Mouse (Mus musculus): Measurements from ENCODE around the gene Ror1. TPM values are rescaled to one million over a fixed set of nuclear protein-coding genes. Genes with fewer than 3 reads are reported as not detected.

Gene Ror1
- total RNA-seq, 2 experiments from 2014 or later: 6.1 to 7.0 TPM

DNA sequence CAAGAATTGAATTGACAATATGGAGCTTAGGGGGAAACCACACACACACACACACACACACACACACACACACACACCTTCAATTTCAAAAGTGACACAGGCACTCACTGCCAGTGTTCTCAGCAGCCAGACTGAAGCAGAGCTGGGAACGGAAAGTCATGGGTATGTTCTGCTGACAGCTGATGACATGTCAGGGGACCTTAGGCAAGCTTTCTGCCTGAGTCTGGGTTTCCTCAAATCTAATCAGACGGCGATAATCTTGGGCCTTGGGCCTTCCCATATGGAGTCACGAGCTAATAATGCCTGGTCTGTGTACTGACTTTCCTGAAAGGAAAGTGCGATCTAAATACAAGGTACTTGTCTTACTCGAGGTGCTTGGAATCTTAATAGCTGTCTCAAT is 202.1 kb downstream of the Ror1 start:
- no peak for DNase-seq (ENCODE audit: low spot score in 2 of 2)
- no peak for TF ChIP-seq CTCF (conservative IDR thresholded peaks at IDR 0.05)
- Histone ChIP-seq H3K27ac (no peak overlapping the region), H3K4me3 (no peak overlapping the region)

DNA sequence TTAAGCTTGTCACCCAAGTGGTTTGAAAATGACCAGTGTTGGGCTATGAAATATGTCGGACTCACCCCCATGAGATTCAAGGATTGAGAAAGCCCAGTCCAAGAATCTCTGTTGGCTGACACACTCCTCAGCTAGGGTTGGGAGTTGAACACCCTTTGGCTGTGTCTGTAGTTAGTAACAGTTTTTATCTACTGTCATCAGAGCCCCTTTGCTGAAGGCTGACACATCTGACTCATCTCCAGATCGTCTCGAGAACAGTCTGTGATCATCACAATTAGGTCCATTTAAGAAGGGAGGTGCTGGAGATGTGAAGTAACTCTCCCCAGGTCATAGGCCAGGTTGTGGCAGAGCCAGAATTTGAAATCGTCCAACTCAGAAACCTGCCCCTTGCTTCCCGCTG is 203.0 kb downstream of the Ror1 start:
- Histone ChIP-seq H3K27ac (no peak overlapping the region), H3K4me3 (no peak overlapping the region)
- DNase-seq (ENCODE audit: low spot score in 2 of 2): no peak
- TF ChIP-seq CTCF (conservative IDR thresholded peaks at IDR 0.05): no peak

DNA sequence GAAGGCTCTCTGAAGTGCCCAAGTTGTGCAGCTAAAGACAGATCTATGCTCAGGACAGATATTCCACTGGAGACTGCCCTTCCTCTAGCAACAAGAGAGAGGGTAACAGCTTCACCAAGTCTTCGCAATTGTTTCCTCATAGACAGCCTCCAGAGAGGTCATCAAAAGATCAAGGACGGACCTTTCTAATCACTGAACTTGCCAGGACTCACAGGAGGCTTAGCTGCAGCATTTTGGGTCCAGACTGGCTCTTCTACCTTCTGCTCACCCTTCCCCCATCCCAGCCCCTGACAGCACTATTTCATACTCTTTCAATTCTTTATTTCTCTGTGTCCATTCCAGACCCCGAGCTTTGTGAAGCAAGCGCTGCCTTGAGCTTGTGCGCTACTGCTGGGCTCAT is 204.6 kb downstream of the Ror1 start:
- no peak overlapping the region for H3K27ac ChIP-seq
- TF ChIP-seq CTCF (conservative IDR thresholded peaks at IDR 0.05): no peak

DNA sequence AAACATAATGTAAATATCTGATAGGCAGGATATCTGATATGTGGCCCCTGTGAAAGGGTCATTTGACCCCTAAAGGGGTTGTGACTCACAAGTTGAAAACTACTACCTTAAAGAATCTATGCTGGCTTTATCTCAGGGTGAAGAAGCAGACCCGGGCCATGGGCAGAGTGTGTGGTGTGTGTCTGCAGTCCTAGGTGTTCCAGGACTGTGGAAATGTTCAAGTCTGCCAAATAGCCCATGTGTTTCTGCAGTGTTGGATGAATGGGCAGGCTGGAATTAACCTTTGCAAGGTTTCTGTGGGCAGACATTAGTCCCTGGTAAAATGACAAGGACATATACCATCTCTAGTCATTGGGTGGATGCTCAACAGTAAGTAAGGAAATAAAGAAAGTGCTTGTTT is 205.8 kb downstream of the Ror1 start:
- TF ChIP-seq CTCF (conservative IDR thresholded peaks at IDR 0.05): no peak
- DNase-seq (ENCODE audit: low spot score in 2 of 2): no peak
- no peak overlapping the region for H3K4me3 ChIP-seq
- H3K27ac ChIP-seq: no peak overlapping the region

More for the DNA sequence above, 204.6 kb downstream of the Ror1 start:
- no peak for DNase-seq (ENCODE audit: low spot score in 2 of 2)
- H3K4me3 ChIP-seq: no peak overlapping the region

DNA sequence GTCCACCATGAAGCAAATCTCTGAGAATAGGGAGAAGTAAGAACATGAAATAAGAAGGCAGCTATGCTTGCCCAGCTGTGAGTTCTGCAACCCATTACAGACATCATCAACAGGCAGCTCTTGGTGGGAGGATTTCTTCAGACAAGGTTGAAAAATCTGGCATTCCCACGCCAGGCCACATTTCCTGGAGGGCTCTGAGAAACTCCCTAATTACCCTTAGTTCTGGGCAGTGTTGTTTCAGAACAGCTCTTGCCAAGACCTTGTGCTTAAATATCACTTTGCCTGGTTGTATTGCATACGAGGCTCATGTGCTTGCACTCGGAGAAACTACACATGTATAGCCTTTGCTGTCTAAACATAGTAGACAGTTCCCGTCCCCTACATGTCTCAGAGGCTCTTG is 211.8 kb downstream of the Ror1 start:
- no peak for DNase-seq (ENCODE audit: low spot score in 2 of 2)
- TF ChIP-seq CTCF (conservative IDR thresholded peaks at IDR 0.05): no peak
- no peak overlapping the region for H3K27ac ChIP-seq

DNA sequence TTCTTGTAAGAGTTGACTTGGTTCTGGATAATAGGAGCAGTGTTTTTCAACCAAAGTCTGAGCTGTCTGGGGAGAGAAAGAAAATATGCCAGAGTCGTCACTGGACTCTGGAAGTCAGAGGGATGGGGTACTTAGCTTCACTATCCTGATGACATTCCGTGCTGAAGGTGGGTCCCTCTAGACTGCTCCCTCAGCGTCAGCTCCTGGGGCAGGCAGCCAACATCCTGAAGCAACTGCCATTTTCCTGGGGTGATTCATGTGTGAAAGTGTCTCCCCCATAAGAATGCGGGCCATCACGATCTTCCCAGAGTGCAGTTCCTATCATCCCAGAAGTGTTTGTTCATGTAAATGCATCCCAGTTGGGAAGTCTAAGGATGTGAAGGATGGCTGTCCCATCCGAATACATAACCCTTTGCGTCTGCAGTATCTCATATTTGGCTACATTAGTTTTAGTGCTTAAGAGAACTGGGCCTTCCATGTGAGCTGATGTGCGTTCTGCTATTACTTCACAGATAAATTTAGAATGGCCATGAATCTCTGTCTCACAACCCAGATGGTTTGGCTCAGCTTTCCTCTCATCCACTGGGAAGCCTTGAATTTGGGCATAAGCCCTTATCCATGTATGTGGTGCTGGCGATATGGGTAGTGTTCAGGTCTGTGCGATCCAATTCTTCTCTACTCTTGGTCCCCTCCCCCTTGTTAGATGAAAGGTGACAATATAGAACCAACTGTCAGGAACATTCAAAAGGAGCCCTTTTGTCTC is 216.4 kb downstream of the Ror1 start:
- Histone ChIP-seq H3K4me3 (no peak overlapping the region), H3K27ac (peak overlapping the region; percentile 36; the same call in 1 of the 2 replicates)
- DNase-seq (ENCODE audit: low spot score in 2 of 2): no peak
- no peak for TF ChIP-seq CTCF (conservative IDR thresholded peaks at IDR 0.05)

More for the DNA sequence above, 211.8 kb downstream of the Ror1 start:
- H3K4me3 ChIP-seq: no peak overlapping the region

DNA sequence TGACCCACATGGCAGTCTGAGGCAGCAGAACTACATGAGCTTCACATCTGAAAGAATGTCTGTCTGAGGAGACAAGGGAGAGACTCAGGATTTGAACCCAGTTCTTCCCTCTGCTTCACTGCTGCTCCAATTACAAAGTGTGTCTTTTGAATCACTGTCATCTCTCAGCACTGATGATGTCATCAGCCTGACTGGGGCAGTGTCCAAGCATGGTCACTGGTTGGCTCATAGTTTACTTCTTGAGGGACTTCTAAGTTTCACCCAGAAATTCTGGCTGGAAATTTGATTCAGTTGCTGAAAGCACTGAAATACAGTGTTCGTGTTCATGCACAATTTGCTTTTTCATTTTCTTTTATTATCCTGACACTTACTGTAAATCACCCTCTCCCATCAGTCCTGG is 219.5 kb downstream of the Ror1 start:
- DNase-seq (ENCODE audit: low spot score in 2 of 2): no peak
- TF ChIP-seq CTCF (conservative IDR thresholded peaks at IDR 0.05): no peak
- no peak overlapping the region for H3K4me3 ChIP-seq
- 0 out of 2 replicates have a peak overlapping the region, but pooled peaks have one; percentile 7 for H3K27ac ChIP-seq

DNA sequence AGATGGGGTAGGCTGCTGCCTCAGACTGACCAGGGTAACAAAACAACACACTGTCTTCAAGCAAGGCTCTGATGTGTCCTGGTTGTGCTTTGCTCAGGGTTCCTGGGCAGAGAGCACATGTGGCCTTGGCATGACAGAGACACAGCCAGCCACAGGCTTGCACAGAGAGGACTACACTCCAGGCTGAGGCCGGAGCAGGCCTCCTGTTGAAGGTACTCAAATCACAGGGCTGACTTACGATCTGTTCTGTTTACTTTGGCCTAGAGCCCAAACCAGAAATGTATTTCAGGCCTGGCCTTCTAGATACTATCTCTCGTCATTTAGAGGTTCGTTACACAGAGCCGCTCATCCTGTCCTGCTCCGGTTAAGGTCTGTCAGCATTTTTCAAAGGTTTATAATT is 226.2 kb downstream of the Ror1 start:
- Histone ChIP-seq H3K27ac (no peak overlapping the region), H3K4me3 (no peak overlapping the region)
- no peak for DNase-seq (ENCODE audit: low spot score in 2 of 2)
- no peak for TF ChIP-seq CTCF (conservative IDR thresholded peaks at IDR 0.05)

DNA sequence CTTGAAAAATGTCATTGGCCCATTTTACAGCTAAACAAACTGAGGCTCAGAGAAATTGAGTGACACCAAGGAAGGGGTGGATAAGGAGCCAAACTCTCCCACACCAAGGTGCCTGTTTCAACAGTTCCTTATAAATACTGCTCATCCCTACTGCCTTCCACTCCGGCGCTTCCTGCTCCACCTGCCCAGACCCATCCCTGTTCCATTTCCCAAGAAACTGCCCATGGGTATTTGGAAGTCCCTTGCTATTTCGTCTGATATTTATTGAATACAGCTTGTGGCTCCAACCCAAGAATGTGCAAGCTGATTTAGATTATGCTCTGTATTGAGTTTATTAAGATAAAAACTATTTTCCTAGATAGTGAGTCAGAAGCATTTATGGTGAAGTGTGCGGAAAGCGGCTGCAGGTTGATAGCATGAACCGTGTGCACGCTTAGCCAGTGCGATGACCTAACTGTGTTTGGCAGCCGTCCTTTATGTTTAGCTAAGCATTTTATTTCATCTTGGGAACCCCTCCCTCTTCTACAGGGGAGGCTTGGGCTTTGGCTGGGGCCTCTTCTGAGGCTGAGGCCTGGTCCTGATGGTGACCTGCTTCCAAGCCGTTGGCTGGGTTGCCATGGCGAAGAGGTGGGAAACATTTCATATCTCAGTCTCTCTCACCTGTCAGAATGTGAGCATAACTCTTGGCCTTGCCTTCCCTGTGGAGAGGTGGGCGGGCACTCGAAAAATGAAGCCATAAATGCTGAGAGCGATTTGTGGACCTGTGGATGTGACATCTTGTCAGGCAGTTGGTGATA is 229.3 kb downstream of the Ror1 start:
- no peak for TF ChIP-seq CTCF (conservative IDR thresholded peaks at IDR 0.05)
- Histone ChIP-seq H3K4me3 (no peak overlapping the region), H3K27ac (no peak overlapping the region)
- no peak for DNase-seq (ENCODE audit: low spot score in 2 of 2)

DNA sequence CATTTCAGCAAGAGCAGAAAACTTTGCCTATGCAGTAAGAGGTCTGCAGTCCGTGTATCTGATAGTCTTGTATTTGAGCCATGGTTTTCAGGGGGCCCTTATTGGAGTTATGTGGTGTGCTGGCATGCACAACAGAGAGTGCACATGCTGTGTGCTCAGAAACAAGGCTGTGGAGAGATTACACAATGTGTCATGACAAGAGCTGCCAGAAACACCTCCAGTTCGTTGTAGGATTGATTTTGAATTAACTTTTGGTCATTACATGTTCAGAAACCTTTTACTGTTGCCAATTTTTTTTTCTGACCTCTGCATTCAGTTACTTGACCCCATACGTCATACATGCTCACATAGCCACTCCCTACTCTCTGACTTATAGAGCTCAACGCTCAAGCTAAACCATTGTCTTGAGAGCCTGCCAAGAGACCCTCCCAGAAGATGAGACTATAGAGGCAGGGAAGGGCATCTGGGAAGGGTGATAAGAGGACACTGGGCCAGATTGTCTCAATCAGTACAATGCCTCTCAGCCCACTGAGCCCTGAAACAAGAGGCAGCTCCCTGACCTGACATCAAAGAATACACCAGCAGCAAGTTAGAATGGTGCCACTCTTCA is 232.9 kb downstream of the Ror1 start:
- no peak overlapping the region for H3K4me3 ChIP-seq
- TF ChIP-seq CTCF (conservative IDR thresholded peaks at IDR 0.05): no peak
- DNase-seq (ENCODE audit: low spot score in 2 of 2): peak in 1 of 2 experiments; percentile 14
- peak overlapping the region; percentile 36; the same call in 1 of the 2 replicates for H3K27ac ChIP-seq

DNA sequence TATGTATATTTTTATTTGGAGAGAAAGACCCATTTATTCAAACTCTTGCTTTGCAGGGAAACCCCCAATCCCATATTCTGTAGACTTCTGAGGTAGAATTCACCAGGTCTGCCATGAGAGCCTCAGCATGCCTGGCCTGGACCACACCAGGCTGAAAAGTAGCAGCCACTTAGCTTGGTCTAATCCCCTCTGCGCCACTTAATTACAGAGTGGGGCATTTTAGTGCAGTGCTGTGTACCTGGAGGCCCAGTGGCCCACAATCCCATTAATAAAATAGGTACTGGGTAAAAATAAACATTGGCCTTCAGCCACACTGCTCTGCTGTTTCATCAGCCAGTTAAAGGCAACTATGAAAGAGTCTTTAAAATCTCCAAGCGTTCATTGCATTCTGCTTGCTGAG is 239.6 kb downstream of the Ror1 start:
- TF ChIP-seq CTCF (conservative IDR thresholded peaks at IDR 0.05): no peak
- no peak overlapping the region for H3K4me3 ChIP-seq
- no peak for DNase-seq (ENCODE audit: low spot score in 2 of 2)
- H3K27ac ChIP-seq: no peak overlapping the region

DNA sequence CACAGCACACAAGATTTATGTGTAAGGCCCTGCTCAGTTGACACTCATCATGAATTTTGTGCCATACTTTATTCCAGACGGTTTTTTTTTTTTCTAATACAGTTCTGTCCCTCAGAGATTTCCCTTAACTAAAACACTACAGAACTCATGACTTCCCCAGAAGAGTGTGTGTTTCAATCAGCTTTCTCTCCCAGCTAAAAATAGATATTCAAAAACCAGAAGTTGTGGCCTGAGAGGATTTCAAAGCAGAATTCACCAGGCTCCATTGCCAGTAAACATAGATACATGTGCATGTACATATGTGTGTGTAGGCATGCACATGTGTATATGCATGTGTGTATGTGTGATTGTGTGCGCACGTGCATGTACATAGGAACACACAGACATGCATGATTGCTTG is 252.2 kb downstream of the Ror1 start:
- TF ChIP-seq CTCF (conservative IDR thresholded peaks at IDR 0.05): no peak
- Histone ChIP-seq H3K27ac (no peak overlapping the region), H3K4me3 (no peak overlapping the region)
- no peak for DNase-seq (ENCODE audit: low spot score in 2 of 2)

DNA sequence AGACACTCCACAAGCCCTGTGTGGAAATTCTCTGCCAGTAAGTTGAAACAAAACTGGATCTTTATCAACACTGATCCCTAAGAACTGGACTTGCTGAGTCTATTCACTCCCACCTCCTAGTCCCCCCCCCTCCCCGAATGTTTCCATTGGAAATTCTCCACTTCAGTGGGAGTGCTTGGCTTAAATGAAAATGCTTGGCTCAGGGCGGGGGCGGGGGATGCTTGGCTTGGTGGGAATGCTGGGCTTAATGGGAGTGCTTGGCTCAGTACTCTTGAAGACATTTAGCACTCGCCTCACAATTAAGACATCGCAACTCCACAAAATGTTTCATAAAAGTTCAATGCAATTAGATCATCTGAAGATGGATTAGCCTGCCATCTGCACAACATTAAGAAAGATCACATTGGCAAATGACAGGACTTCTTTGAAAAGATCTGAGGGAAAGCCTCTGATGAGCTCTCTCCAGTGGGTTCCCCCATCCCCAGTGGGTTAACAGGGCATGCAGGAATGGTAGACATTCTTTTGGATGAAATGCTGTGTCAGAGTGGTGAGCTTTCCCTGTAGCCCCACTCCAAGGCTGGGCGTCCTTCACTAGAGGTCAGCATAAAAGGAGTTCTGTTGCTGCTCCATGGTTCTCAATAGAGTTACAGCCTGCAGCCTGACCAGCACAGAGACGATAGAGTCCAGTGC is 254.7 kb downstream of the Ror1 start:
- DNase-seq (ENCODE audit: low spot score in 2 of 2): no peak
- H3K4me3 ChIP-seq: no peak overlapping the region
- no peak overlapping the region for H3K27ac ChIP-seq
- no peak for TF ChIP-seq CTCF (conservative IDR thresholded peaks at IDR 0.05)

Data from layer of hippocampus, adult 2 months (tissue).